Mouse (Mus musculus) thymus, adult 2 months (tissue): ENCODE data around the gene Fggy. TPM values are rescaled to one million over a fixed set of nuclear protein-coding genes. Genes with fewer than 3 reads are reported as not detected.

Experiments used
- DNase-seq: peaks from one replicate; pipeline ENCODE4 v3.0.0; 2021
- H3K27ac ChIP-seq: fragments of 200-500 bp; 2 replicates; pipeline ENCODE4 v1.5.1; 2012; ENCODE audit warnings: low read length, control low read depth; ENCODE audit not compliant: control insufficient read depth, insufficient read depth
- H3K27me3 ChIP-seq: fragments of 200-500 bp; 2 replicates; pipeline ENCODE4 v1.6.1; 2012; ENCODE audit warnings: mild to moderate bottlenecking, low read length, moderate library complexity, mixed read lengths; ENCODE audit not compliant: control insufficient read depth, insufficient read depth
- H3K36me3 ChIP-seq: fragments of 200-500 bp; 2 replicates; pipeline ENCODE4 v1.6.1; 2012; ENCODE audit warnings: mild to moderate bottlenecking, low read length, moderate library complexity; ENCODE audit not compliant: control insufficient read depth, insufficient read depth
- H3K4me1 ChIP-seq: fragments of 200-500 bp; replicated peaks from 2 replicates; pipeline ENCODE4 v1.6.1; 2012; ENCODE audit warnings: low read length; ENCODE audit not compliant: control insufficient read depth, insufficient read depth
- H3K4me3 ChIP-seq: fragments of 200-500 bp; 2 replicates; pipeline ENCODE4 v1.5.1; 2012; ENCODE audit warnings: mild to moderate bottlenecking, low read length, control low read depth, moderate library complexity; ENCODE audit not compliant: control insufficient read depth, insufficient read depth
- CTCF ChIP-seq: fragments of 200-500 bp; IDR thresholded peaks from 2 replicates; pipeline ENCODE4 v1.5.1; 2012; ENCODE audit warnings: mild to moderate bottlenecking, control low read depth, low read length, moderate library complexity, borderline replicate concordance; ENCODE audit not compliant: control insufficient read depth, poor library complexity, insufficient read depth; ENCODE audit errors: extremely low read depth
- POLR2A ChIP-seq: fragments of 200-500 bp; IDR thresholded peaks from 2 replicates; pipeline ENCODE4 v1.6.1; 2012; ENCODE audit warnings: mild to moderate bottlenecking, low read length, control low read depth, moderate library complexity; ENCODE audit not compliant: control insufficient read depth, poor library complexity, insufficient read depth; ENCODE audit errors: extremely low read depth
- WGBS: fragments of 180-500 bp; shearing (Covaris S2); methylation state at CpG from one replicate; pipeline ENCODE4 v1.1.7; 2018; 5-methylcytosine and 5-hydroxymethylcytosine counted together
- polyA plus RNA-seq: library from polyadenylated mRNA; depleted of rRNA; stranded (reverse); fragments of >200 nt; gene quantifications from 2 replicates; pipeline ENCODE4 v1.2.3, GENCODE M21; 2012

Fggy gene
- polyA plus RNA-seq, 1 experiment, result 4.4 TPM

DNA sequence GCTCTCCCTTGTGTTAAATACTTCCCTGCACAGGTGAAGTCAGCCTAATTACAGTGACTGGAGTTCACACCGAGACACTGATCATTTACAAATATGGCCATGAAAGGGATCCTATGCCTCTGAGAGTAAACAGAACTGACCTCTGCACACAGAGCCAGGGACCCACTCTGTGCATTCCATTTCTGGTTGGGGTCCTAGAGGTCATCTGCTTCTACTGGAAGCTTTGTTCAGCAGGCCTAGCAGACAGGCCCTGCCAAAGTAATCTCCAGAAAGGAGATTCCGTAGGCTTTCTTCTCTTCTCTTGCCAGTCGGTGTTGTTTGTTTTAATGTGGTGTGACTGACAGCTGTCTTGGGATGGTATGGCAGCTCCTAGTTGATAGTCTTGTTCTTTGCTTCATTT lies 101.7 kb downstream of the Fggy start:
- Histone ChIP-seq H3K36me3 (no peaks in the 10 kb centered on the region), H3K4me3 (no peak overlapping the region), H3K27ac (no peak overlapping the region), H3K4me1 (no peaks in the 10 kb centered on the region), H3K27me3 (no peaks in the 10 kb centered on the region)
- WGBS, result 95% methylated on average over 3 of the region's 3 CpGs
- no peak for TF ChIP-seq POLR2A
- no peak for TF ChIP-seq CTCF
- DNase-seq, result no peak

DNA sequence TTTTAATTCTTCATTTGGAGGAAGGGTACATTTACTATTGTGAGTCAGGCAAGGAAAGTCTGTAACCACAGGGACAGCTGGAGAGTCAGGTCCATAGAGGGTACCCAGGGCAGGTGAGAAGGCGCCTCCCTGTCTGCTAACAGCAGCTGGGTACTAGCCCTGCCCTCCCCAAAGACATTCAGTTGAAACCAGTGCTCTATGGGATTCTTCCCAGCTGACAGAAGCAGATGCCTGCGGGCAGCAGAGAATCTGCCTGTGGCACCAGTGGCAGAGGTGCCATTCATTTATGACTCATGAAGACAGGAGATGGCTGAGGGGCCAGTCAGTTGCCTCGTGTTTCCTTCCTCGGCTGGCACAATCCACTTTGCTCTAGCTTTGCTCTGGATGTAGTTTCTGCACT lies 106.3 kb downstream of the Fggy start:
- WGBS, result 84% methylated on average over 4 of the region's 4 CpGs
- no peak for TF ChIP-seq CTCF
- no peak for TF ChIP-seq POLR2A

DNA sequence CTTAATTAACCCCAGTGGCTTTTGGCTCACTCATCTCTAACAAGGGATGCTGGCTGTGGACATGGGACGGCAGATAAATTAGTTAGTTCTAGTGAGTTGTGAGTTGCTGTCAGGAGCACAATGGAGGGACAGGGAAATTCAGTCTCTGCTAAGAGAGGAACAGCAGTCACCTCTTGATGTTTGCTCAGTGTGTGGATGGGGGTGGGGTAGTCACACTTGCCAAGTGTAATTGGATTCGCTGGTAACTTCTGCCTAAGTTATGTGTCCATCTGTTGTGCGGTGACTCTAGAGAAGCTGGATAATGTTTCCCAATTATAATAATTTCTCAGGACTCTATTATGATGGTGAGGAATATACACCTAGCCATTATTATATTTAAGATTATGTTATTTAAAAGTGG lies 107.0 kb downstream of the Fggy start:
- TF ChIP-seq CTCF (no peak), POLR2A (no peak)
- Histone ChIP-seq H3K4me3 (no peak overlapping the region), H3K27me3 (no peaks in the 10 kb centered on the region), H3K27ac (no peak overlapping the region), H3K36me3 (no peaks in the 10 kb centered on the region), H3K4me1 (no peaks in the 10 kb centered on the region)
- WGBS, result 95% methylated on average over 3 of the region's 3 CpGs
- no peak for DNase-seq

More for the DNA sequence above, 106.3 kb downstream of the Fggy start:
- Histone ChIP-seq H3K36me3 (no peaks in the 10 kb centered on the region), H3K4me3 (no peak overlapping the region), H3K4me1 (no peaks in the 10 kb centered on the region), H3K27ac (no peak overlapping the region), H3K27me3 (no peaks in the 10 kb centered on the region)
- no peak for DNase-seq

DNA sequence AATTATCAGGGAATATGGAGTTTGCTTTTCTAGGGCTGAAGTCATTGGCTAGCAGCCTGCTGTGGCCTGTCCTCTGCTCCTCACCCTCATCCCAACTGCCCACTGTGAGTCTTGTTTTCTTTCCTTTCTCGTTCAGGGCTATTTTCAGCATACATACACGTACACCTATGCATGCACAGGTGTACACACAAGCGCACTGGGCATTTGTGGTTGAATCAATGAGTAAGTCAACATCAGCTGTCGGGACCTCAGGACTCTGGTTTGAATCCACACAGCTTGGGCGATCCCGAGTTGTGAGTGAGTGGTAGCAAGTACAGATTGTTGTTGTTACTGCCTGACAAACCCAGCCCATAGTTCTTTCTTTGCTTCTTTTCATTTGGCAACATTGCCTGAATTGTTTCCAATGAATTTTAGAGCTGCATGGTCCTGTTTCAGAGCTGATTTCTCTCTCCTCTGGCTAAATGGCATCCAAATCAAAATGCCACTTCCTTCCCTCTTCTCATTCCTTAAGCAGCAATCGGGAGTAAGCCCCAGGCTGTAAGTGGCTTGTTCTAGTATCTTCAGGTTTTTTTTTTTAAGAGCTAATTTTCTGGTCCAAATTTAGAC lies 109.1 kb downstream of the Fggy start:
- Histone ChIP-seq H3K4me1 (no peaks in the 10 kb centered on the region), H3K36me3 (no peaks in the 10 kb centered on the region), H3K4me3 (no peak overlapping the region), H3K27me3 (no peaks in the 10 kb centered on the region), H3K27ac (no peak overlapping the region)
- TF ChIP-seq CTCF, result no peak
- no peak for TF ChIP-seq POLR2A
- 92% methylated on average over 7 of the region's 7 CpGs for WGBS
- DNase-seq, result no peak

DNA sequence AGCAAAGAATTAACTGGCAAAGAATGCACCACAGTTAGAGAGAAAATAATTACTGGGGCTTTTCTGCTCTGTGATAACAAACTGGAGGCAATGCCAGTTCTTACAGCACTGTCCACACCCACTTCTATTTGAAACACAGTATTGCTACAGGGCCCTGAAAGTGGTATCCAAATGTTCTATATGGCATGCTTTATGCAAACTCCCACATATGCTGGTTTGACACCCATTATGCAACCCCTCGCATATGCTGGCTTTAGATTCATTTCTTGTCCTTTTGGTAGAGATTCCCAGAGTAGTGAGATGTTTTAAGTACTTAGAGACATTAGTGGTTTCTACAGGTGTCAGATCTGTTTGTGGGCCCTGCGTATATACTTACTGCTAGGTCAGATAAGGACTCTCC lies 109.6 kb downstream of the Fggy start:
- WGBS, result 100% methylated on average over 2 of the region's 2 CpGs
- TF ChIP-seq CTCF (no peak), POLR2A (no peak)
- no peaks in the 10 kb centered on the region for H3K4me1 ChIP-seq

DNA sequence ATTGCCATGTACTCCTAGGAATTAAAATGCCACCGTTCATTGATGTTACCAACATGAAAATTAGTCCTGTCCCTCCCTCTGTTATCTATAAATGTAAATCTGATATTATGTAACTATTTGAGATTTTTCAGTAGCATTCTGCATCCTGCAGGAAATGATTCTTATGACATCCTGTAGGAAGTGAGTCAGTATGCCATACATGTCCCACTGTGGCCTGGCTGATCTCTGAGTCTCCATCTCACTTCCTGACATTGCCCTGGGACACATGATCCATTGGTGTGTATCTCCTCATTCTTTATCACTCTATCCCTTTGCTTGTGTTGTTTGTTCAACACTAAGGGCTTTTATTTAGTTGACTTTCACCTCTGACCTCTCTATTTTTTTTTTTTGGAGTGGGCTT lies 110.3 kb downstream of the Fggy start:
- 96% methylated on average over 1 of the region's 1 CpGs for WGBS
- no peak overlapping the region for H3K27ac ChIP-seq
- H3K36me3 ChIP-seq, result no peaks in the 10 kb centered on the region
- no peaks in the 10 kb centered on the region for H3K4me1 ChIP-seq
- no peak for DNase-seq
- H3K4me3 ChIP-seq, result no peak overlapping the region
- no peaks in the 10 kb centered on the region for H3K27me3 ChIP-seq
- TF ChIP-seq CTCF (no peak), POLR2A (no peak)

More for the DNA sequence above, 109.6 kb downstream of the Fggy start:
- Histone ChIP-seq H3K27me3 (no peaks in the 10 kb centered on the region), H3K36me3 (no peaks in the 10 kb centered on the region), H3K27ac (no peak overlapping the region), H3K4me3 (no peak overlapping the region)
- DNase-seq, result no peak

DNA sequence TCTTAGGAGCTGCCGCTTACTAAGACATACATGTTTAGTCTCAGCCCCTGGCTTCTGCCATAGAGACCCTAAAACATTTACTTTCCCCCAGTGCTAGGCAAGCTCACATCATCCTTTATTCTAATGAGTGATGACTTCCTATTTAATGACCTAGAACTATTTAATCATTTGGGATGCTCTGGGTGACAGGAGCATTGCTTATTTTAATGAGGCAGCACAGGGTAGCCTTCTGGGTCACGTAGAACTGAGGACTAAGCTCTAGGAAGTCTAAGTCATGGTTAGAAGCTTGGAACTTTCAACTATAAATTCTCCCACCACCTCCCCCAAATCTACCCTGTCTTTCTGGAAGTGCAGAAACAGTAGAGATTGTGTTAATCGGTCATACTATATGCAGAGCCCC lies 111.2 kb downstream of the Fggy start:
- H3K27ac ChIP-seq, result no peak overlapping the region
- H3K27me3 ChIP-seq, result no peaks in the 10 kb centered on the region
- no peak for DNase-seq
- no peak for TF ChIP-seq CTCF
- TF ChIP-seq POLR2A, result no peak
- no peaks in the 10 kb centered on the region for H3K36me3 ChIP-seq
- WGBS, result 93% methylated on average over 3 of the region's 3 CpGs
- no peaks in the 10 kb centered on the region for H3K4me1 ChIP-seq
- H3K4me3 ChIP-seq, result no peak overlapping the region
